Mouse (Mus musculus): ENCODE data around the gene Bri3.
A peak's percentile ranks its signal among the peaks of the same experiment; 100 is the strongest.

Gene Bri3

GRCm38 (mm10) chr5:144441831-144442271, 197.6 kb downstream of the Bri3 start:
- no peak for DNase-seq

GRCm38 (mm10) chr5:144446475-144447225, 202.4 kb downstream of the Bri3 start:
- DNase-seq = peak in 1 of 2 experiments; percentile 7

- no peak for DNase-seq
Observed at GRCm38 (mm10) chr5:144447226-144447616, 203.0 kb downstream of the Bri3 start.

- no peak for DNase-seq
Observed at GRCm38 (mm10) chr5:144447975-144448374, 203.7 kb downstream of the Bri3 start.

GRCm38 (mm10) chr5:144452776-144453455, 208.7 kb downstream of the Bri3 start:
- no peak for DNase-seq

GRCm38 (mm10) chr5:144457623-144458287, 213.5 kb downstream of the Bri3 start:
- DNase-seq = no peak

- peak in 1 of 2 experiments; percentile 38 for DNase-seq
Observed at GRCm38 (mm10) chr5:144466987-144467386, 222.8 kb downstream of the Bri3 start.

- no peak for DNase-seq
Observed at GRCm38 (mm10) chr5:144473056-144473455, 228.8 kb downstream of the Bri3 start.

GRCm38 (mm10) chr5:144479677-144480171, 235.5 kb downstream of the Bri3 start:
- no peak for DNase-seq

- no peak for DNase-seq
Observed at GRCm38 (mm10) chr5:144483659-144484375, 239.6 kb downstream of the Bri3 start.

GRCm38 (mm10) chr5:144491308-144491707, 247.1 kb downstream of the Bri3 start:
- no peak for DNase-seq
